Mouse (Mus musculus) stomach, embryonic 16.5 days (tissue): Measurements from ENCODE around the gene Medag. TPM values are rescaled to one million over a fixed set of nuclear protein-coding genes. Genes with fewer than 3 reads are reported as not detected.

Experiments used
- ATAC-seq: fragments of 200-750 bp; cut with Nextera tagmentation; 2 replicates; pipeline ENCODE4 v1.8.0; 2017; ENCODE audit warnings: moderate number of reproducible peaks, moderate TSS enrichment; ENCODE audit not compliant: insufficient read depth, low FRiP score
- H3K27ac ChIP-seq: fragments of 300-500 bp; sonication (generic); 2 replicates; pipeline ENCODE4 v1.5.1; 2014; ENCODE audit warnings: low read length
- H3K27me3 ChIP-seq: fragments of 300-500 bp; sonication (generic); 2 replicates; pipeline ENCODE4 v1.6.1; 2014; ENCODE audit warnings: low read length, control low read depth, mixed read lengths; ENCODE audit not compliant: control insufficient read depth, insufficient read depth
- H3K36me3 ChIP-seq: fragments of 300-500 bp; sonication (generic); 2 replicates; pipeline ENCODE4 v1.6.1; 2014; ENCODE audit warnings: low read length; ENCODE audit not compliant: control insufficient read depth, insufficient read depth
- H3K4me1 ChIP-seq: fragments of 300-500 bp; sonication (generic); 2 replicates; pipeline ENCODE4 v1.6.1; 2014; ENCODE audit warnings: low read length, control low read depth, mixed read lengths; ENCODE audit not compliant: control insufficient read depth, insufficient read depth
- H3K4me2 ChIP-seq: fragments of 300-500 bp; sonication (generic); 2 replicates; pipeline ENCODE4 v1.6.1; 2014; ENCODE audit warnings: low read depth, low read length, mixed read lengths
- H3K4me3 ChIP-seq: fragments of 300-500 bp; sonication (generic); replicated peaks from 2 replicates; pipeline ENCODE4 v1.5.1; 2014; ENCODE audit warnings: mild to moderate bottlenecking, low read length
- H3K9ac ChIP-seq: fragments of 300-500 bp; sonication (generic); 2 replicates; pipeline ENCODE4 v1.6.1; 2014; ENCODE audit warnings: low read length
- H3K9me3 ChIP-seq: fragments of 300-500 bp; sonication (generic); replicated peaks from 2 replicates; pipeline ENCODE4 v1.6.1; 2016; ENCODE audit warnings: low read length, control low read depth; ENCODE audit not compliant: control insufficient read depth
- WGBS: fragments of 180-500 bp; shearing (Covaris S2); extraction: QIAGEN DNeasy Blood & Tissue Kit; methylation state at CpG from one replicate; pipeline ENCODE4 v1.1.7; 2014; 5-methylcytosine and 5-hydroxymethylcytosine counted together
- polyA plus RNA-seq: library from polyadenylated mRNA; unstranded; fragments of >200 nt; fragmentation: Nextera tagmentation; extraction: Ambion mirVana; gene quantifications from 2 replicates; pipeline ENCODE4 v1.2.1, GENCODE M21; 2015

Gene Medag
- polyA plus RNA-seq, 1 experiment from 2014 or later: 4.4 TPM

DNA sequence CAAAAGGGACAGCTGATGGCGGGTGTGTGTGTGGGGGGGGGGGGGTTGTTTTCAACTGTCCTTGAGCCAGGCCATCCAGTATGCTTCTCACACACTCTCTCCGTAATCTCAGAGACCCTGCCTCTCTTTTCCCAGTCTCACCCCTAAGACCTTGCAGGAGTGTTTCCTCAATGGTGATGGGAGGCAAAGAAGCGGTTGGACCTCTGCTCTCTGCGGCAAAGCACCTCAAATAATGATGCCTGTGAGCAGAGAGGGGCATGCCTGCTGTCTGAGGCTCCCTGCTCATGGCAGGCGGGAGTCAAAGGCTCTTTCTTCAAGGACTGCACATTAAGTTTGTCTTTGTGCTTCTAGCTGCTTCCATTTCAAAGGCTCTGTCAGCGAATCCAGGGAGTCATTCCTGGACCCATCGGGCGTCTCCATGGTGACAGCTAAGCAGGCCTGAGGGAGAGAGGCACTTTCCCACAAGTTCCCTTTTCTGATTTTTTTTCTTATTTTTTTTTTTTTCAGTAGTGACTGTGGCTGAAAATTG lies 31.1 kb upstream of the Medag start:
- no peak overlapping the region for H3K4me3 ChIP-seq
- no peaks in the 10 kb centered on the region for H3K27me3 ChIP-seq
- H3K9me3 ChIP-seq: no peaks in the 10 kb centered on the region
- peaks cover 46% of the 10 kb centered on the region for H3K4me1 ChIP-seq
- no peak for ATAC-seq
- WGBS: 54% methylated on average over 8 of the region's 8 CpGs
- H3K9ac ChIP-seq: no peak overlapping the region
- H3K27ac ChIP-seq: 0 out of 2 replicates have a peak overlapping the region, but pooled peaks have one; percentile 1
- no peaks in the 10 kb centered on the region for H3K36me3 ChIP-seq
- H3K4me2 ChIP-seq: no peak overlapping the region

DNA sequence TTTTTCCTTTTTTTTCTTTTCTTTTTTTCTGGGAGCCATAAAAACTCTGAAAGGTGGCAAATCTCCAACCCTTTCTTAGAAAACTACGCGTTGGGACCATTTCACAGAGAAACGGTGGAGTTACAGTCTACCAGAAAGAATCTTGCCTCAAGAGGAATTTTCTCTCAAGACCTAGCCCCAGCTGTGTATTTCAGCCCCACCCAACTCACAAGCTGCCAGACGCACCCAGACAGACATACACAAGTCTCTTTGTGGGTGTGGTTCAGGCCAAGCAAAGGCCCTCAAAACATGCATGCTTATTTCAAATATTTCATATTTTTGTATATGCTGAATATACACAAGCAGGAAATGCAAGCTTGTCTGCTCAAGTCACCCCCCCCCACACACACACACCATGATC lies 29.6 kb upstream of the Medag start:
- WGBS: 55% methylated on average over 4 of the region's 4 CpGs
- Histone ChIP-seq H3K4me1 (peaks cover 37% of the 10 kb centered on the region), H3K4me3 (no peak overlapping the region), H3K9me3 (no peaks in the 10 kb centered on the region), H3K27ac (peak overlapping the region; percentile 50), H3K4me2 (no peak overlapping the region), H3K9ac (no peak overlapping the region), H3K36me3 (no peaks in the 10 kb centered on the region), H3K27me3 (no peaks in the 10 kb centered on the region)
- ATAC-seq: peak; percentile 27; the same call in 1 of the 2 replicates

DNA sequence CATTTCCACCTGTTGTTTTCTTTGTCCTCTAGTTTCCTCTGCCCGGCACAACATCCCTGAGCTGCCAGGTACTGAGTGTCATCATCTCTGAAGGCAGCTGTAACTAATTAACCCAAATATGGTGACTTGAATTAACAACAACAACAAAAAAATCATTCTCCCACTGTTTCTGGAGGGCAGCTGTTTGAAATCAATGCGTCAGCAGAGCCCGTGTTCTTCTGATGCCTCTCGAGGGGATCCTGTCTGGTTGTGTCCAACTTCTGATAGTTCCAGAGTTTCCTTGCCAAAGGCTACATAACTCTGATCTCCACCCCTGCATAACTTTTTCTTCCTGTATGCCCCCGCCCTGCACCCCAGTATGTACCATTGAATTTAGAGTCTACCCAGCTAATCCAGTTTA lies 28.9 kb upstream of the Medag start:
- Histone ChIP-seq H3K4me3 (no peak overlapping the region), H3K4me2 (no peak overlapping the region), H3K27ac (peak overlapping the region; percentile 50), H3K36me3 (no peaks in the 10 kb centered on the region), H3K9me3 (no peaks in the 10 kb centered on the region), H3K4me1 (peaks cover 30% of the 10 kb centered on the region; the same call in 1 of the 2 replicates), H3K9ac (no peak overlapping the region), H3K27me3 (no peaks in the 10 kb centered on the region)
- WGBS: 67% methylated on average over 5 of the region's 5 CpGs
- no peak for ATAC-seq

DNA sequence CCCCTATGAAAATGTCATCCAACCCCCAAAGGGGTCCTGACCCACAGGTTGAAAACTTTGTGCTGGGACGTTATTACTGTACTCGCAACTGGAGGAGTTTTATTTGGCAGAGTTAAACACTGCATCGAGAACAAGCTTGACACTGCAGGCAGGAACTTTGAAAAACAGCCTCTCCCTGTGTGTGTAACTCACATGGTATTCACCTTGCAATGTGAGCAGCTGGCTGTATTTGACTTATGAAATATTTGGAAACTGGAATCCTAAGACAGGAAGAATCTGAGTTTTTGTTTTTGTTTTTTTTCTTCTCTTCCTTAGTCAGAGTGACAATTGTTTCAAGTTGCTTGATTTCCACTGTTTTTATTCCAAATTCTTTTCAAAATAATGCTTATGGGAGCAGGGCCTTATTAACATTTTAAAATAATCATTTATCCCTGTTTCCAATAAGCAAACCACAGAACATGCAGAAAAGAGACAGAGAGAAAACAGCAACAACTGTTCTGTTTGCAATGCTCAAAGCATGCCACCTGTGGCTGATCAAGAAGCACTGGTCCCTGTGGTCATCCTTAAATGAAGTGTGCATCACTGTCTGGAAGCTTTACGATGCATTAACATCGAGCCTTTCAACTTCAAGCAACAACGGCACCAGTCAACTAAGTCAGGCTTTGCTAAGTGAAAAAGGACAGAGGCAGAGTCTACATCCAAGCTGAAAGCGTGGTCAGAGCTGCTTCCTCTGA lies 26.2 kb upstream of the Medag start:
- Histone ChIP-seq H3K9ac (no peak overlapping the region), H3K27me3 (no peaks in the 10 kb centered on the region), H3K4me2 (no peak overlapping the region), H3K4me1 (peaks cover 30% of the 10 kb centered on the region), H3K27ac (no peak overlapping the region), H3K9me3 (no peaks in the 10 kb centered on the region), H3K36me3 (no peaks in the 10 kb centered on the region), H3K4me3 (no peak overlapping the region)
- no peak for ATAC-seq
- WGBS: 73% methylated on average over 7 of the region's 7 CpGs

DNA sequence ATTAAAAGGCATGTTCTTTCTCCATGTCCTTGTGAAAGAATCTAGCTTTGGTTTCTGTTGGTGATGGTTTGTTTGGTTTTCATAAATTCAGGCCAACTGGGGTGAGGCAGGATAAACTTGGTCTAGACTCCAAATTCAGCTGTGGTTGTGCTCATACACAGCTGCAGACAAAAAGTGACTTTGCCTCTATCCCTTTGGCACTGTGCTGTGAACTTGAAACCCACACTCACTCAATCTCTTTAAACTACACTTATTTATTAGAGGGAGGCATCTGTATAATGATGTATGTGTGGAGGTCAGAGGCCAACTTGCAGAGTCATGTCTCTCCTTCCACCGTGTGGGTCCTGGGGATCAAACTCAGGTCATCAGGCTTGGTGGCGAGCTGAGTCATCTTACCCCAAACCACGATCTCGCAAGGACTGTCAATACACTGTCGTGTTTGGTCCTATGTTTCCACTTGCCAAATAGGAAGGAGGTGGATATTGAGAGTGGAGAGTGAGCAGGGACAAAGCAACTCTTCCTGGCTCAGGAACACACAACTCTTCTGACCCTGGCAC lies 25.2 kb upstream of the Medag start:
- no peak for ATAC-seq
- Histone ChIP-seq H3K36me3 (no peaks in the 10 kb centered on the region), H3K4me3 (no peak overlapping the region), H3K27me3 (no peaks in the 10 kb centered on the region), H3K4me2 (no peak overlapping the region), H3K27ac (no peak overlapping the region), H3K4me1 (peaks cover 30% of the 10 kb centered on the region), H3K9me3 (no peaks in the 10 kb centered on the region), H3K9ac (no peak overlapping the region)
- 58% methylated on average over 5 of the region's 5 CpGs for WGBS

DNA sequence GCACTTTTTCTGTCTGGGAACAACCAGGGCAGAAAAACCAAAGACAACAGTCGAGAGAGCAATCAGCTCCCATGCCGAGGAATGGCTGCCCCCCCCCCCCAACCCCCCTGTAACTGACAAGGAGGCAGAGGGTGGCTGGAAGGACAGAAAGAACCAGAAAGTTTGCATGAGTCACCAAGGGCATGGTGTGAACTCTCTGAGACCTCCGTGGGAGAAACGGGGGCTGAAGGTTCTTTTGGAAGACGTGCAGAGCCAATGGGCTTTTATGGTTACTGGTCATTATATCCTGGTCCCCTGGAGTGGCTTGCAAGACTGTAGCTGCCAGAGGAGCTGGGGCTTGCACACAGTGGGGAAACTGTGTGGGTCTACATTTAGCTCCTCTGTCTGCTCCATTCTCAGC lies 22.6 kb upstream of the Medag start:
- H3K4me1 ChIP-seq: peaks cover 24% of the 10 kb centered on the region
- no peak overlapping the region for H3K9ac ChIP-seq
- 68% methylated on average over 5 of the region's 5 CpGs for WGBS
- no peak overlapping the region for H3K27ac ChIP-seq
- no peaks in the 10 kb centered on the region for H3K36me3 ChIP-seq
- no peak for ATAC-seq
- 0 out of 2 replicates have a peak, but pooled peaks cover 4% of the 10 kb centered on the region for H3K9me3 ChIP-seq
- H3K4me2 ChIP-seq: no peak overlapping the region
- H3K4me3 ChIP-seq: no peak overlapping the region
- H3K27me3 ChIP-seq: no peaks in the 10 kb centered on the region

DNA sequence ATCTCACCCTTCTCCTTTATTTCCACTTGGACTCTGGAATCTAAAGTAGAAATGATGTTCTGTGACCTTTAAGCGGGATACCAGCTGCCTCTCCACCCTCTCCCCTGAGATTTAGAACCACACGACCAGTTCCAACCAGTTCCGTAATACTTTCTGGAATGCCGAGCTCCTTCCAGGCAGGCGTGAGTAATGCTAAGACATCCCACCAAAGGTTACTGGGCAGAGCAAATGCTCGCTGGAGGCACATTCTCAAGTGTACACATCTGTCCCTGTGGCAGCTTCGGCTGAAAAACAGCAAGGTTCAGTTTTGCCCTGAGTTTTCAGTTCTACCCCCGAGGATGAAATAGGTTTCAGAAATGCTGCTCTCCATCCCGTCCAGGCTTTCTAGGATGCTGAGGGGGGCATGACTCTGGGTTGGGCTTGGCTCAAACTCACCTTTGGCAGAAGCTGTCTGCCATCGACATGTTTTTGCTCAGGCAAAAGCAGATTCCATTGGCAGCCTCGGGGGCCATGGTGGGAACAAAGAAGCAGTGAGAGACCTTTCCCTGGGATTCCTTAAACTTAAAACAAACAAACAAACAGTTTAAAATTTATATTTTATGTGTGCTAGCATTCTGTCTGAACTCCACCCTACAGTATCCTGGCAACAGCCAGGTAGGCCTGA lies 21.9 kb upstream of the Medag start:
- H3K36me3 ChIP-seq: no peaks in the 10 kb centered on the region
- H3K4me2 ChIP-seq: no peak overlapping the region
- peak; percentile 49; the same call in 1 of the 2 replicates for ATAC-seq
- WGBS: 41% methylated on average over 11 of the region's 11 CpGs
- no peaks in the 10 kb centered on the region for H3K27me3 ChIP-seq
- no peak overlapping the region for H3K9ac ChIP-seq
- peak overlapping the region; percentile 46; the same call in 1 of the 2 replicates for H3K27ac ChIP-seq
- H3K4me1 ChIP-seq: peaks cover 24% of the 10 kb centered on the region
- H3K9me3 ChIP-seq: 0 out of 2 replicates have a peak, but pooled peaks cover 4% of the 10 kb centered on the region
- H3K4me3 ChIP-seq: no peak overlapping the region

DNA sequence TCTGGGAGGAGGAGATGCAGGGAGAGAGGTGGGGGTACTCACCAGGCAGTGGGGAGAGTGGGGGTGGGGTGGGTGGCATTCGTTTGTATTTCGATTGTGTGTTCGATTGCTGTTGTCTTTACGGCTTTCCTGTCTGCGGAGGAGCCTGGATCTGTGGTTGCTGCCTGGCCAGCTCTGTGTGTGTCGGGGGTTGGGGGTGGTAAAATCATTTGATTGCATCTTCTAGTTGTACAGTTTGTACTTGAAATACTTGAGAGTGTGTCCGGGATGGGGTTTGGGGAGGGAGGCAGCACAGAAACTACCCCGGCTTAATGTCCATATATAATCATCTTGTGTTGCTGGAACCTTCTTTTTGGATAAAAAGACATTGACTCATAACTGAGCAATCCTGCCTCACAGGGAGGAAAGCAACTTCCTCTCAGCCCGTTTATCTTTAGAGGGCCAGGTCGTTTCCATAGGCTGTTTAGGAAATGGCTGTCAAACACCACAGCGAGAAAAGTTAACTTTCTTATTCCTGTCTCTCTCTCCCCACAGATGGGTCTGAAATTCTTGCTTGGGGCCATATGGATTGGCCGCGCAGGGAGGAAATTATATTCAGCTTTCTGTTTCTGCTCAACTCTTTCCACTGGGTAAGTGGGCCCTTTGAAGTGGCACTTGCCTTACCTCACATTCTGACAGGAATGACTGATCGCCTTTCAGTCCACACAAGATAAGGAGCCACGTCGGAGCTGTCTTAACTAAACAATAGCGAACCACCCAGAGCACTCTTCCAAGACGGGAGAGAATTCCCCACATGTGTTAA lies 19.8 kb upstream of the Medag start:
- no peak for ATAC-seq
- Histone ChIP-seq H3K9me3 (0 out of 2 replicates have a peak, but pooled peaks cover 4% of the 10 kb centered on the region), H3K4me1 (peaks cover 24% of the 10 kb centered on the region), H3K4me3 (no peak overlapping the region), H3K27ac (peak overlapping the region; percentile 53), H3K4me2 (peak overlapping the region; percentile 35), H3K36me3 (no peaks in the 10 kb centered on the region), H3K9ac (no peak overlapping the region), H3K27me3 (no peaks in the 10 kb centered on the region)
- 10% methylated on average over 18 of the region's 18 CpGs for whole genome bisulfite sequencing
